Mouse (Mus musculus): Measurements from ENCODE around the gene Tmem210.
"Not testable (repeated sequence)": the region's sequence is repeated elsewhere in the genome, so short reads cannot be mapped to it uniquely, and the experiment has no call there.

Tmem210 gene

GRCm38 (mm10) chr2:25287927-25288649 is at the start of gene Tmem210:
Gene Tmem210, plus strand, starts transcription at chr2:25288145.
- no peak for DNase-seq (ENCODE audit: low spot score)

DNA sequence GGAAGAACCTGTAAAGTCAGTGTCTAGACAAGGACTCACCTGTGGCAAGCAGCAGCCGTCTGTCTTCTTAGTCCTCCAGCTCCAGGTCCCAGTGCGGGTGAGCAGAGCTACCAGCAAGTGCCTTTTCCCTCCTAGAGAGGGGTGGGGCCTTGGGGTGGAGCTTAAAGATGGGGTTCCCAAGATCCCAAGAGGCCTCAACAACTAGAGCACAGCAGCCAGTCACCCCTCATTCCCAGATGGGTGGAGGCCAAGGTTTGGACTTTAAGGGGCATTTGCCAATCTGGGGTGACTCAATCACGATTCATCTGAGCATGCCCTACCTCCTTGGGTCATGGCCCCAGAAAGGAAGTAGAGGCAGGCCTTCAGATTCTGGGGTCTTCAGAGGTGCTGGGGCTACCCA is 48.2 kb upstream of the Tmem210 start:
- DNase-seq (ENCODE audit: low spot score): no peak

GRCm38 (mm10) chr2:25240310-25240709 is 47.6 kb upstream of the Tmem210 start:
- DNase-seq (ENCODE audit: low spot score): no peak

DNA sequence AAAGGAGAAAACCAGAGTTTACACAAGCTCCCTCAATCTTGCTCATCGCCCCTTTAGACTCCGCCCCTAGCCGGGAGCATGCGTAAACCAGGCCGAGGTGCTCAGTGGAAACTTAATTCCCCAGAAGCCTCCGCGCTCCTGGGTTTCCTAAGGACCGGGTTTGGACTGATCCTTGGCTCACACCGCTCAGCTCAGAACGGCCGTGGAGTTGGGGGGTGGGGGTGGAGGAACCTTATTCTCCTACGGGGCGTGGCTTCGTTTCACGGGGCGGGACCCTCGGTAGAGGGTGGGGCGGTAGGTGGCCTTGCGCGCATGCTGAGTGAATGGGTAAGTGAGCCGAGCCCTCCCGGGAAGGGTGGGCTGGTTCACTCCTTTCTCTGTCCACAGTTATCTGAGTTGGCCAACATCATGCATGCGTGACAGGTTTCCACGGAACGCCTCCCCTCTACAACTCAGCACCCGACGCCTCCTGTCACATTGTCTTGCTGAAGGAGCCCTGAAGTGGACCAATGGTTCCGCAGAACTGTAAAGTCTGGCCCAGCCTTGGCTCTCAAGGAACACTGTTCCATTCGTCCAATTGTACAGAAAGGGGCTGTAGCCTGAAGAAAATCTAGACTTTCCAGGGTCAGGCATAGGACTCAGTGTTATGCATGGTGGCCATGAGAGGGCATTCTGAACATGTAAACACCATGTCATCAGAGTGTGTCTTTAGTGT is 47.1 kb upstream of the Tmem210 start:
- peak; percentile 89 for DNase-seq (ENCODE audit: low spot score)

DNA sequence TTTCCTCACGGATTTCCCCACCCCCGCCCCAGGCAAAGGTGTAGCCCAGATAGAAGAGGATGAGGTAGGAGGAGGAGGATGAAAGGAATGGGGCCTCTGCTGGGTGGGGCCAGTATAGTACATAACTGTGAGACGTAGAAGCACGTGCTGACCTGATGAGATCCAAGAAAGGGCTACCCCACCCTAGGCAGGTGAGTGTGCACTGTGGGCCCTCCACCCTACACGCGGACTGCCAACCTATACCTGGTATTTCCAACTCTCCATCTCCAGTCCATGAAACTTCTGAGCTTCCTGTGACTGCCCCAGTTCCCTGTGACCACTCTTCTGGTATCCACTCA is 46.5 kb upstream of the Tmem210 start:
- DNase-seq (ENCODE audit: low spot score): no peak

DNA sequence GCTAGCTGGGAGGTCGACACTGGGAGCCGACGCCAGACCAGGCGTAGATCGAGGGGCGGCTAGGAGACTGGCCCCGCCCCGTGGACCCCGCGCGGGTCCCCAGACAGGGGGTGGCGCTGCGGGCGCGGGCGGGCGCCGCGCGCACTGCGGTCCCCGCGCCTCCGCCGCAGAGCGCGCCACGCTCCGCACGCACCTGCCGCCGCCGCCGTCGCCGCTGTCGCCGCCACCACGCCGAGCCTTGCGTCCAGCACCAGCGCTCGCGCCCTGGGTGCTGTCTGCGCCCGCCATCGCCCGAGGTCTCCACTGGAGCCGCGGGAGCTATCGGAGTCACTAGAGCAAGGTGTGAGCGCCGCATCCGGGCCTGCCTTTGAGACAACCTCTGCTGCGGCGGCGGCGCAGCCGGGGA is 45.8 kb upstream of the Tmem210 start, which contains the start of the genes Rnf208 and Cysrt1:
Gene Rnf208 (plus strand): TSS at position 155 of the 406 bp plus-strand sequence.
Gene Cysrt1 (minus strand): TSS at position 352 of the 406 bp plus-strand sequence.
- no peak for DNase-seq (ENCODE audit: low spot score)

- no peak for DNase-seq (ENCODE audit: low spot score)
These were observed 44.6 kb upstream of the Tmem210 start for GRCm38 (mm10) chr2:25243342-25243741.

DNA sequence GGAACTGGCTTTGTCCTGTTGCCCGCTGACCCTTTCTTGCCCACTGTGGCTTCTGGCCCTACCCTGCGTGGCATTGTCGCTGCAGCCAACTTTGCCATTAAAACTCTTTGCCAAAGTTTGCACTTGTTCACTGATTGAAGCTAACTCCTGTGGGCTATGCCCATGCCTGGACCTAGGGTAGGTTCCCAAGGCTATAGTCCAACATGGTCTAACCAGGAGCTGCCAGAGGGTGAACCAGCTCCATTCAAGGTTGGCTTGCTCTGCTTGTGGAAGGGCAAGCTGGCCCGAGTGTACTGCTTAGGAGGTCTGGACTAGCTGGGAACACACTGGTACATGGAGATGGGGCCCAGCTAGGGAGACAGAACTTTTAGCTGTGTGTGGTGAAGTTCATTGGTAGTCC is 43.8 kb upstream of the Tmem210 start:
- no peak for DNase-seq (ENCODE audit: low spot score)

- DNase-seq (ENCODE audit: low spot score): no peak
These were observed 41.5 kb upstream of the Tmem210 start, which contains the start of gene AL732309.1 for GRCm38 (mm10) chr2:25246183-25247072. Gene AL732309.1, minus strand, starts transcription at chr2:25246863.

- DNase-seq (ENCODE audit: low spot score): no peak
These were observed 35.6 kb upstream of the Tmem210 start for GRCm38 (mm10) chr2:25252331-25252730.

DNA sequence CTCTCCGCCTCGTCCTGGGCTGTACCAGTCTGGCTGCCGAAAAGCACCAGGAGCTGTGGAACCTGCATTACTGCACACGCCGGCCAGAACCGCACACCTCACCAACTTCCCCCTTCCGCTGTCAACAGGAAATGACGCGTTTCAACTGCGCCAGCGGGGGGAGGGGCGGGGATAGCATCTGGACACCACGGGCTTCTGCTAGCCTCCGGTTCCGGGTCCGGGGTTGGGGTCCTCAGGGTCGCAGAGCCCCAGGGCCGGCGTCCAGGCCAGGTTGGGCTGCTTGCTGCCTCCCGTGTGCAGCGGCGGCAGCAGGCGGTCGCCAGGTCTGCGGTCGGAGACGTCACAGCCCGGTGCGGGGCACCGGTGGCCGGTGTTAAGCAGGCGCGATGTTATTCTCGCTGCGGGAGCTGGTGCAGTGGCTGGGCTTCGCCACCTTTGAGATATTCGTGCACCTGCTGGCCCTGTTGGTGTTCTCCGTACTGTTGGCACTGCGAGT is 32.6 kb upstream of the Tmem210 start, which contains the start of gene Tmem203:
Gene Tmem203 (plus strand): TSS at position 156 of the 496 bp plus-strand sequence.
- peak; percentile 92 for DNase-seq (ENCODE audit: low spot score)

GRCm38 (mm10) chr2:25256443-25257109 is 31.4 kb upstream of the Tmem210 start:
- not testable (repeated sequence) for DNase-seq (ENCODE audit: low spot score)

GRCm38 (mm10) chr2:25257250-25257649 is 30.7 kb upstream of the Tmem210 start:
- not testable (repeated sequence) for DNase-seq (ENCODE audit: low spot score)

DNA sequence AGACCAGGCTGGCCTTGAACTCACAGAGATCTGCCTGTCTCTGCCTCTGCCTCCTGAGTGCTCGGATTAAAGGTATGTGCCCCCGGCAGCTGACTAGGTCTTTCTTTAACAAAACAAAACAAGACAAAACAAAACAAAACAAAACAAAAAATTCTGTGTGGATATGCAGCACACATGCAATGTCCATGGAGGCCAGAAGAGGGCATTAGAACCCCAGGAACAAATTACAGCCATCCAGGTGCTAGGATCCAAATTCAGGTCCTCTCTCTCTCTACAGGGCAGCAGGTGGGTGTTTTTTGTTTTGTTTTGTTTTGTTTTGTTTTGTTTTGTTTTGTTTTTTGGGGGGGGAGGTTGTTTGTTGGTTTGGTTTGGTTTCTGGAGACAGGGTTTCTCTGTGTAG is 29.1 kb upstream of the Tmem210 start:
- DNase-seq (ENCODE audit: low spot score): no peak

GRCm38 (mm10) chr2:25261870-25262269 is 26.1 kb upstream of the Tmem210 start:
- peak; percentile 49 for DNase-seq (ENCODE audit: low spot score)

DNA sequence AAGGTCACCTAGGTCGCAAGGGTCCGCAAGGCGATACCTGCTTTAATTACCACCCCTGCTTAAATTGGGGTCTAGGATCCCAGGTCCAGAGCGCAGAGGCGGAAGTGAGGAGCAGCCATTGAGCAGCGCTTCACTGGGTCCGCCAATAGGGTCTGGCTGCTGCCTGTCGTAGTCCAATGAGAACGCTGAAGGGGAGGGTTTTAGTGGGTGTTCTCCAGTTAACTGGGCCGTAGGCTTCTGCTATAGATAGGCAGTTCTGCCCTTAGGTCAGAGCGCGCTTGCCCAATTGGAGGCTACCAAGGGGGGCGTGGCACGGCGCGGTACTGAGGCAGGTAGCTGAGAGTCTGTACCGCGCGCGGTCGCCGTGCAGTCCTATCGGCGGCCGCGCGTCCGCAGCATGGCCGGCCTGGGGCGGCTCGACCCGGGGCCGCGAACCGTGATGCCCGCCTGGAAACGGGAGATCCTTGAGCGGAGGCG is 25.6 kb upstream of the Tmem210 start, which contains the start of gene Tprn:
Gene Tprn (plus strand): TSS at position 328 of the 477 bp plus-strand sequence.
- DNase-seq (ENCODE audit: low spot score): peak; percentile 94

GRCm38 (mm10) chr2:25262795-25263622 is 24.9 kb upstream of the Tmem210 start:
- DNase-seq (ENCODE audit: low spot score): no peak

DNA sequence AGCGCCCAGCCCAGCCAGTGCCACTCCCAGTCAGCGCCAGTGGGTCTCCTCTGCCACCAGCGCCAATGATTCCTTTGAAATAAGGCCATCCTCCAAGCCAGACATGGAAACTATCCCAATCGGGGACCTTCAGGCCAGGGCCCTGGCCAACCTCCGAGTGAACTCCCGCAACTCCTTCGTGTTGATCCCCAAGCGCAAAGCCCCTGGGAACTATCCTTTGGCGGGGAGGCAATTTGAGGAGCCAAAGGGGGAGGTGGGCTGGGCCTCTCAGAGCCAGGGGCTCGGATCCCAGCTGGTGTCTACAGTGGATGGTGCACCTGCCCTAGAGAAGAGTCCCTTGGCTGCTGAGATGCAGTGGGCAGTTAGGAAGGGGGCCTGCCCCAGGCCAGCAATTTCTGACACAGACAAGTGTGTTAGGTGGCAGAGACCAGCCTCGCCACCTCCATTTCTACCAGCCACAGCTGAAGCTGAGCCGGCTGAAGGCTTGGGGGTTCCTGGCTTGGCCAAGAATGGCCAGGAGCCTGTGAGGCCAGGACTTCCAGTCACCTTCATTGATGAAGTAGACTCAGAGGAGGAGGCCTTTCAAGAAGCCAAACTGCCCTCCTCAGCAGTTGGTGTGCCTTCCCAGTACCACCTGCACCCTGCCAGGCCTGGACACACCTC is 24.2 kb upstream of the Tmem210 start:
- no peak for DNase-seq (ENCODE audit: low spot score)

- DNase-seq (ENCODE audit: low spot score): no peak
These were observed 23.7 kb upstream of the Tmem210 start for GRCm38 (mm10) chr2:25264286-25264660.

- no peak for DNase-seq (ENCODE audit: low spot score)
These were observed 23.1 kb upstream of the Tmem210 start for GRCm38 (mm10) chr2:25264851-25265250.
